Mouse (Mus musculus): ENCODE measurements around the gene Nnmt. TPM values are rescaled to one million over a fixed set of nuclear protein-coding genes. Genes with fewer than 3 reads are reported as not detected.

The Nnmt gene
- polyA plus RNA-seq (2014; fragmentation: Nextera tagmentation; extraction: Ambion mirVana), result 0.51 and 0.87 TPM in 2 replicates

GRCm38 (mm10) chr9:48604939-48605598 is at the start of gene Nnmt:
Gene Nnmt (minus strand): TSS chr9:48605153.
- 62% methylated on average over 8 of the region's 8 CpGs for WGBS

GRCm38 (mm10) chr9:48654730-48655129 is 49.8 kb upstream of the Nnmt start:
- no peaks in the 10 kb centered on the region for H3K36me3 ChIP-seq (replicated peaks; ENCODE audit: control insufficient read depth, insufficient read depth)
- H3K4me3 ChIP-seq (replicated peaks; ENCODE audit: low read length), result no peak overlapping the region
- no peaks in the 10 kb centered on the region for H3K27me3 ChIP-seq (ENCODE audit: control insufficient read depth, insufficient read depth, low read length)
- no peak overlapping the region for H3K4me2 ChIP-seq (replicated peaks)
- no peak overlapping the region for H3K9ac ChIP-seq
- WGBS, result 7% methylated on average over 8 of the region's 8 CpGs
- DNase-seq (ENCODE audit: low spot score) (no peak), ATAC-seq (ENCODE audit: low FRiP score) (no peak)
- no peaks in the 10 kb centered on the region for H3K9me3 ChIP-seq (ENCODE audit: control insufficient read depth, low read length)
- no peak overlapping the region for H3K27ac ChIP-seq
- no peaks in the 10 kb centered on the region for H3K4me1 ChIP-seq (replicated peaks; ENCODE audit: control insufficient read depth, insufficient read depth, low read length)

More at GRCm38 (mm10) chr9:48604939-48605598, at the start of gene Nnmt:
- no peak within 1 kb of the TSS for H3K4me2 ChIP-seq (replicated peaks)
- no peak for ATAC-seq (ENCODE audit: low FRiP score)
- H3K4me1 ChIP-seq (replicated peaks; ENCODE audit: control insufficient read depth, insufficient read depth, low read length), result no peaks in the 10 kb centered on the region
- no peaks in the 10 kb centered on the region for H3K36me3 ChIP-seq (replicated peaks; ENCODE audit: control insufficient read depth, insufficient read depth)
- no peaks in the 10 kb centered on the region for H3K9me3 ChIP-seq (ENCODE audit: control insufficient read depth, low read length)
- H3K9ac ChIP-seq, result no peak within 1 kb of the TSS
- no peak within 1 kb of the TSS for H3K4me3 ChIP-seq (replicated peaks; ENCODE audit: low read length)
- no peak within 1 kb of the TSS for H3K27ac ChIP-seq
- DNase-seq (ENCODE audit: low spot score), result no peak
- H3K27me3 ChIP-seq (ENCODE audit: control insufficient read depth, insufficient read depth, low read length), result no peaks in the 10 kb centered on the region

- DNase-seq (ENCODE audit: low spot score), result no peak
Measured at GRCm38 (mm10) chr9:48653399-48654070, 48.6 kb upstream of the Nnmt start.

GRCm38 (mm10) chr9:48652026-48652425 is 47.1 kb upstream of the Nnmt start:
- no peak overlapping the region for H3K4me3 ChIP-seq (replicated peaks; ENCODE audit: low read length)

More at GRCm38 (mm10) chr9:48653399-48654070, 48.6 kb upstream of the Nnmt start:
- ATAC-seq (ENCODE audit: low FRiP score), result no peak
- Histone ChIP-seq H3K4me1 (replicated peaks; ENCODE audit: control insufficient read depth, insufficient read depth, low read length) (peaks cover 12% of the 10 kb centered on the region), H3K9ac (no peak overlapping the region), H3K4me3 (replicated peaks; ENCODE audit: low read length) (no peak overlapping the region), H3K9me3 (ENCODE audit: control insufficient read depth, low read length) (no peaks in the 10 kb centered on the region), H3K27ac (no peak overlapping the region), H3K27me3 (ENCODE audit: control insufficient read depth, insufficient read depth, low read length) (no peaks in the 10 kb centered on the region), H3K4me2 (replicated peaks) (no peak overlapping the region), H3K36me3 (replicated peaks; ENCODE audit: control insufficient read depth, insufficient read depth) (no peaks in the 10 kb centered on the region)
- 48% methylated on average over 7 of the region's 7 CpGs for WGBS

GRCm38 (mm10) chr9:48650846-48651245 is 45.9 kb upstream of the Nnmt start:
- no peaks in the 10 kb centered on the region for H3K27me3 ChIP-seq (ENCODE audit: control insufficient read depth, insufficient read depth, low read length)
- peaks cover 23% of the 10 kb centered on the region for H3K4me1 ChIP-seq (replicated peaks; ENCODE audit: control insufficient read depth, insufficient read depth, low read length)
- no peak overlapping the region for H3K9ac ChIP-seq
- WGBS, result 73% methylated on average over 2 of the region's 2 CpGs
- no peak overlapping the region for H3K4me2 ChIP-seq (replicated peaks)
- ATAC-seq (ENCODE audit: low FRiP score) (no peak), DNase-seq (ENCODE audit: low spot score) (no peak)
- no peaks in the 10 kb centered on the region for H3K36me3 ChIP-seq (replicated peaks; ENCODE audit: control insufficient read depth, insufficient read depth)
- no peak overlapping the region for H3K4me3 ChIP-seq (replicated peaks; ENCODE audit: low read length)
- H3K27ac ChIP-seq, result no peak overlapping the region
- no peaks in the 10 kb centered on the region for H3K9me3 ChIP-seq (ENCODE audit: control insufficient read depth, low read length)

More at GRCm38 (mm10) chr9:48652026-48652425, 47.1 kb upstream of the Nnmt start:
- H3K9ac ChIP-seq, result no peak overlapping the region
- ATAC-seq (ENCODE audit: low FRiP score) (no peak), DNase-seq (ENCODE audit: low spot score) (no peak)
- 35% methylated on average over 4 of the region's 4 CpGs for WGBS
- H3K9me3 ChIP-seq (ENCODE audit: control insufficient read depth, low read length), result no peaks in the 10 kb centered on the region
- no peaks in the 10 kb centered on the region for H3K36me3 ChIP-seq (replicated peaks; ENCODE audit: control insufficient read depth, insufficient read depth)
- no peaks in the 10 kb centered on the region for H3K27me3 ChIP-seq (ENCODE audit: control insufficient read depth, insufficient read depth, low read length)
- H3K27ac ChIP-seq, result no peak overlapping the region
- H3K4me1 ChIP-seq (replicated peaks; ENCODE audit: control insufficient read depth, insufficient read depth, low read length), result peaks cover 23% of the 10 kb centered on the region
- no peak overlapping the region for H3K4me2 ChIP-seq (replicated peaks)

GRCm38 (mm10) chr9:48649851-48650685 is 45.1 kb upstream of the Nnmt start:
- ATAC-seq (ENCODE audit: low FRiP score) (no peak), DNase-seq (ENCODE audit: low spot score) (no peak)
- H3K9me3 ChIP-seq (ENCODE audit: control insufficient read depth, low read length), result no peaks in the 10 kb centered on the region
- H3K27ac ChIP-seq, result no peak overlapping the region
- H3K27me3 ChIP-seq (ENCODE audit: control insufficient read depth, insufficient read depth, low read length), result no peaks in the 10 kb centered on the region
- no peaks in the 10 kb centered on the region for H3K36me3 ChIP-seq (replicated peaks; ENCODE audit: control insufficient read depth, insufficient read depth)
- H3K4me1 ChIP-seq (replicated peaks; ENCODE audit: control insufficient read depth, insufficient read depth, low read length), result peaks cover 23% of the 10 kb centered on the region
- no peak overlapping the region for H3K9ac ChIP-seq
- 27% methylated on average over 17 of the region's 17 CpGs for WGBS
- peak overlapping the region; percentile 40; the same call in 1 of the 2 replicates for H3K4me2 ChIP-seq (replicated peaks)
- no peak overlapping the region for H3K4me3 ChIP-seq (replicated peaks; ENCODE audit: low read length)

GRCm38 (mm10) chr9:48649098-48649766 is 44.3 kb upstream of the Nnmt start:
- Histone ChIP-seq H3K4me3 (replicated peaks; ENCODE audit: low read length) (no peak overlapping the region), H3K9me3 (ENCODE audit: control insufficient read depth, low read length) (peaks cover 3% of the 10 kb centered on the region; the same call in 1 of the 2 replicates), H3K4me2 (replicated peaks) (peak overlapping the region; percentile 40), H3K36me3 (replicated peaks; ENCODE audit: control insufficient read depth, insufficient read depth) (no peaks in the 10 kb centered on the region), H3K27ac (no peak overlapping the region), H3K27me3 (ENCODE audit: control insufficient read depth, insufficient read depth, low read length) (no peaks in the 10 kb centered on the region), H3K4me1 (replicated peaks; ENCODE audit: control insufficient read depth, insufficient read depth, low read length) (peaks cover 23% of the 10 kb centered on the region), H3K9ac (peak overlapping the region; percentile 44)
- DNase-seq (ENCODE audit: low spot score), result no peak
- peak; percentile 52 for ATAC-seq (ENCODE audit: low FRiP score)
- 3% methylated on average over 22 of the region's 22 CpGs for WGBS

GRCm38 (mm10) chr9:48648285-48649097 is 43.5 kb upstream of the Nnmt start:
- 22% methylated on average over 12 of the region's 12 CpGs for WGBS
- no peak for DNase-seq (ENCODE audit: low spot score)
- H3K4me1 ChIP-seq (replicated peaks; ENCODE audit: control insufficient read depth, insufficient read depth, low read length), result peaks cover 23% of the 10 kb centered on the region
- ATAC-seq (ENCODE audit: low FRiP score), result peak; percentile 25; the same call in 1 of the 2 replicates
- H3K9me3 ChIP-seq (ENCODE audit: control insufficient read depth, low read length), result peaks cover 5% of the 10 kb centered on the region; the same call in 1 of the 2 replicates
- H3K36me3 ChIP-seq (replicated peaks; ENCODE audit: control insufficient read depth, insufficient read depth), result no peaks in the 10 kb centered on the region
- no peak overlapping the region for H3K9ac ChIP-seq
- no peak overlapping the region for H3K27ac ChIP-seq
- no peaks in the 10 kb centered on the region for H3K27me3 ChIP-seq (ENCODE audit: control insufficient read depth, insufficient read depth, low read length)
- H3K4me2 ChIP-seq (replicated peaks), result no peak overlapping the region
- no peak overlapping the region for H3K4me3 ChIP-seq (replicated peaks; ENCODE audit: low read length)
